Mouse (Mus musculus): Measurements from ENCODE around the gene Slc25a28. TPM values are rescaled to one million over a fixed set of nuclear protein-coding genes. Genes with fewer than 3 reads are reported as not detected.

Slc25a28 gene
- polyA plus RNA-seq, 1 experiment from 2014 or later: 9.2 TPM

GRCm38 (mm10) chr19:43708206-43708605, 33.5 kb upstream of the Slc25a28 start:
- Histone ChIP-seq H3K36me3 (replicated peaks; ENCODE audit: control insufficient read depth, insufficient read depth, low read depth, low read length) (peaks cover 6% of the 10 kb centered on the region), H3K27me3 (ENCODE audit: control insufficient read depth, insufficient read depth, low read length) (no peaks in the 10 kb centered on the region), H3K9ac (replicated peaks; ENCODE audit: low read length) (no peak overlapping the region), H3K4me2 (ENCODE audit: low read depth, low read length) (no peak overlapping the region), H3K27ac (replicated peaks; ENCODE audit: low read depth, low read length) (no peak overlapping the region), H3K4me3 (ENCODE audit: low read depth, low read length) (no peak overlapping the region), H3K4me1 (ENCODE audit: control insufficient read depth, insufficient read depth, low read length) (no peaks in the 10 kb centered on the region), H3K9me3 (replicated peaks; ENCODE audit: control insufficient read depth, low read length) (no peaks in the 10 kb centered on the region)
- no peak for DNase-seq (ENCODE audit: low spot score)
- 97% methylated on average over 7 of the region's 7 CpGs for WGBS
- no peak for ATAC-seq (replicated peaks; ENCODE audit: insufficient number of reproducible peaks, low FRiP score, low TSS enrichment, low read depth)

DNA sequence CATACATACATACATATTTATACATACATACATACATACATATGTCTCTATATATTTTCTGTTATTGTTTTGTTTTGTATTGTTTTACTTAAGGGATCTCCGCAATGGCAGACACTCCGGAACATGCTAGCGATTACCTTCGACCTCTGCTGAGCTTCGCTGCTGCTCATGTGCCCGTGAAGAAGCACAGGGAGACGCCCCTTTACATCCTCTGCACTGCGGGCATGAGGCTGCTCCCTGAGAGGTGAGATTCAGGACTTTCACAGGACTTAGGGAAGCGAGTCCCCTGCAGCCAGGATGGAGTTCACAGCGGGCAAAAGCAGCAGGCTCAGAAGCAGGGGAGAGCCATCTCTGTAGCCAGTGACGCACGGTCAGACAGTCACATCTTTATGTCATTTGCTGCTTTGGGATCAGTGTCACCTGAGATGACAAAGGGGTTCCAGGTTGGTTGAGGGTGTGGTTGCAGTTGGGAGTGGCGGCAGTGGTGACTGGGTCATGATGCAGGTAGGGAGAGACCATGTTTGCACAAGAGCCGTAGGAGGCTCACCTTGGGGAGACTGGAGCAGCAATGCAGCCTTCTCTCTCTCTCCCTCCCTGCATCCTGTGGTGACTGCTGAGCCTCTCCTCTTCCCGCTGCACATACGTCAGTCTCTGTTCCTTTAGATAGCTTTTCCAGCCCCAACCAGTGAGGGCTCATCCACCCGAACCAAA, 30.3 kb upstream of the Slc25a28 start:
- no peak overlapping the region for H3K4me3 ChIP-seq (ENCODE audit: low read depth, low read length)
- peaks cover 6% of the 10 kb centered on the region for H3K36me3 ChIP-seq (replicated peaks; ENCODE audit: control insufficient read depth, insufficient read depth, low read depth, low read length)
- no peak overlapping the region for H3K9ac ChIP-seq (replicated peaks; ENCODE audit: low read length)
- H3K9me3 ChIP-seq (replicated peaks; ENCODE audit: control insufficient read depth, low read length): no peaks in the 10 kb centered on the region
- no peak overlapping the region for H3K4me2 ChIP-seq (ENCODE audit: low read depth, low read length)
- no peak overlapping the region for H3K27ac ChIP-seq (replicated peaks; ENCODE audit: low read depth, low read length)
- no peak for ATAC-seq (replicated peaks; ENCODE audit: insufficient number of reproducible peaks, low FRiP score, low TSS enrichment, low read depth)
- 91% methylated on average over 17 of the region's 17 CpGs for WGBS
- no peak for DNase-seq (ENCODE audit: low spot score)
- no peaks in the 10 kb centered on the region for H3K27me3 ChIP-seq (ENCODE audit: control insufficient read depth, insufficient read depth, low read length)
- no peaks in the 10 kb centered on the region for H3K4me1 ChIP-seq (ENCODE audit: control insufficient read depth, insufficient read depth, low read length)

DNA sequence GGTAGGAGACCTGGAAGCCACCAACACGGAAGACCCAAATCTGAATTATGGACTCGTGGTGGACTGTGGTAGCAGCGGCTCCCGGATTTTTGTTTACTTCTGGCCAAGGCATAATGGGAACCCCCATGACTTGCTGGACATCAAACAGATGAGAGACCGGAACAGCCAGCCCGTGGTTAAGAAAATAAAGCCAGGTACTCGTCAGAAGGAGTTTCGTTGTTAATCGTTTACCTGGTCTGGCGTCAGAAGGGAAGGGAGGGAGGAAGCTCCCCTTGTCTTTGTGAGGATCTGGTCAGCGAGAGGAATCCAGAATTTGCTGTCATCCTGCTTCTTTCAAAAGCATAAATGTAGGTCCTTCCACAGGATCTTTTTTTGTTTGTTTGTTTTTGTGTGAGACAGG, 29.5 kb upstream of the Slc25a28 start:
- Histone ChIP-seq H3K36me3 (replicated peaks; ENCODE audit: control insufficient read depth, insufficient read depth, low read depth, low read length) (peaks cover 6% of the 10 kb centered on the region), H3K4me1 (ENCODE audit: control insufficient read depth, insufficient read depth, low read length) (no peaks in the 10 kb centered on the region), H3K9me3 (replicated peaks; ENCODE audit: control insufficient read depth, low read length) (no peaks in the 10 kb centered on the region), H3K27ac (replicated peaks; ENCODE audit: low read depth, low read length) (no peak overlapping the region), H3K4me2 (ENCODE audit: low read depth, low read length) (no peak overlapping the region), H3K4me3 (ENCODE audit: low read depth, low read length) (no peak overlapping the region), H3K27me3 (ENCODE audit: control insufficient read depth, insufficient read depth, low read length) (no peaks in the 10 kb centered on the region), H3K9ac (replicated peaks; ENCODE audit: low read length) (no peak overlapping the region)
- ATAC-seq (replicated peaks; ENCODE audit: insufficient number of reproducible peaks, low FRiP score, low TSS enrichment, low read depth): no peak
- WGBS: 91% methylated on average over 11 of the region's 11 CpGs
- DNase-seq (ENCODE audit: low spot score): no peak

- Histone ChIP-seq H3K4me3 (ENCODE audit: low read depth, low read length) (no peak overlapping the region), H3K27me3 (ENCODE audit: control insufficient read depth, insufficient read depth, low read length) (no peaks in the 10 kb centered on the region), H3K4me1 (ENCODE audit: control insufficient read depth, insufficient read depth, low read length) (no peaks in the 10 kb centered on the region), H3K36me3 (replicated peaks; ENCODE audit: control insufficient read depth, insufficient read depth, low read depth, low read length) (peaks cover under 1% of the 10 kb centered on the region), H3K9ac (replicated peaks; ENCODE audit: low read length) (no peak overlapping the region), H3K4me2 (ENCODE audit: low read depth, low read length) (no peak overlapping the region), H3K27ac (replicated peaks; ENCODE audit: low read depth, low read length) (no peak overlapping the region), H3K9me3 (replicated peaks; ENCODE audit: control insufficient read depth, low read length) (no peaks in the 10 kb centered on the region)
- DNase-seq (ENCODE audit: low spot score): no peak
- no peak for ATAC-seq (replicated peaks; ENCODE audit: insufficient number of reproducible peaks, low FRiP score, low TSS enrichment, low read depth)
- 86% methylated on average over 6 of the region's 6 CpGs for WGBS
These were observed 25.1 kb upstream of the Slc25a28 start for GRCm38 (mm10) chr19:43699763-43700155.

- H3K9me3 ChIP-seq (replicated peaks; ENCODE audit: control insufficient read depth, low read length): no peaks in the 10 kb centered on the region
- WGBS: 77% methylated on average over 11 of the region's 11 CpGs
- H3K4me3 ChIP-seq (ENCODE audit: low read depth, low read length): no peak overlapping the region
- H3K27me3 ChIP-seq (ENCODE audit: control insufficient read depth, insufficient read depth, low read length): no peaks in the 10 kb centered on the region
- DNase-seq (ENCODE audit: low spot score) (no peak), ATAC-seq (replicated peaks; ENCODE audit: insufficient number of reproducible peaks, low FRiP score, low TSS enrichment, low read depth) (no peak)
- no peaks in the 10 kb centered on the region for H3K4me1 ChIP-seq (ENCODE audit: control insufficient read depth, insufficient read depth, low read length)
- no peaks in the 10 kb centered on the region; the same call in 1 of the 2 replicates for H3K36me3 ChIP-seq (replicated peaks; ENCODE audit: control insufficient read depth, insufficient read depth, low read depth, low read length)
- no peak overlapping the region for H3K4me2 ChIP-seq (ENCODE audit: low read depth, low read length)
- no peak overlapping the region for H3K9ac ChIP-seq (replicated peaks; ENCODE audit: low read length)
- no peak overlapping the region for H3K27ac ChIP-seq (replicated peaks; ENCODE audit: low read depth, low read length)
These were observed 24.5 kb upstream of the Slc25a28 start for GRCm38 (mm10) chr19:43699021-43699762.

GRCm38 (mm10) chr19:43697666-43698370, 23.1 kb upstream of the Slc25a28 start:
- Histone ChIP-seq H3K4me3 (ENCODE audit: low read depth, low read length) (no peak overlapping the region), H3K36me3 (replicated peaks; ENCODE audit: control insufficient read depth, insufficient read depth, low read depth, low read length) (no peaks in the 10 kb centered on the region), H3K4me2 (ENCODE audit: low read depth, low read length) (no peak overlapping the region), H3K27ac (replicated peaks; ENCODE audit: low read depth, low read length) (no peak overlapping the region), H3K4me1 (ENCODE audit: control insufficient read depth, insufficient read depth, low read length) (no peaks in the 10 kb centered on the region), H3K27me3 (ENCODE audit: control insufficient read depth, insufficient read depth, low read length) (no peaks in the 10 kb centered on the region), H3K9me3 (replicated peaks; ENCODE audit: control insufficient read depth, low read length) (no peaks in the 10 kb centered on the region), H3K9ac (replicated peaks; ENCODE audit: low read length) (no peak overlapping the region)
- ATAC-seq (replicated peaks; ENCODE audit: insufficient number of reproducible peaks, low FRiP score, low TSS enrichment, low read depth): no peak
- DNase-seq (ENCODE audit: low spot score): no peak
- WGBS: 90% methylated on average over 5 of the region's 5 CpGs

GRCm38 (mm10) chr19:43695514-43695964, 20.9 kb upstream of the Slc25a28 start:
- no peak for ATAC-seq (replicated peaks; ENCODE audit: insufficient number of reproducible peaks, low FRiP score, low TSS enrichment, low read depth)

DNA sequence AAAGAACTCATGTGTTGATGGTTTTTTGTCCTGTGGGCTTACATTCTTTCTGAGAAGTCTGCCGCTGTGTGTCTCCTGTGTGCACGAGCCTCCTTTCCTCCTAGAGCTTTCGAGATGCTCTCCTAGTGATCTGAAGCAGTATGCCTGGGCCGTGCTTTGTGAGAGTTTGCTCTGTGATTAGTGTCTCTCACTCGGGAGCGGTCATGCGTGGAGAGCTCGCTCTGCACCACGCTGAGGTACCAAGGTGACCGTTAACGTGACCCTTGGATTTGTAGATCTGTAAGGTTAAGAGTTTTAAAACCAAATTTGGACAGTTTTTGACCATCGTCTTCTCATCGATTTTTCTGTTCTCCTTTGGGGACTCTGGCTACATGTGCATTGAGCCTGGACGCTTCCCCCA, 18.1 kb upstream of the Slc25a28 start:
- no peaks in the 10 kb centered on the region for H3K9me3 ChIP-seq (replicated peaks; ENCODE audit: control insufficient read depth, low read length)
- ATAC-seq (replicated peaks; ENCODE audit: insufficient number of reproducible peaks, low FRiP score, low TSS enrichment, low read depth): no peak

More at GRCm38 (mm10) chr19:43695514-43695964, 20.9 kb upstream of the Slc25a28 start:
- H3K27ac ChIP-seq (replicated peaks; ENCODE audit: low read depth, low read length): no peak overlapping the region
- H3K4me1 ChIP-seq (ENCODE audit: control insufficient read depth, insufficient read depth, low read length): no peaks in the 10 kb centered on the region
- H3K36me3 ChIP-seq (replicated peaks; ENCODE audit: control insufficient read depth, insufficient read depth, low read depth, low read length): no peaks in the 10 kb centered on the region
- H3K27me3 ChIP-seq (ENCODE audit: control insufficient read depth, insufficient read depth, low read length): no peaks in the 10 kb centered on the region
- no peak overlapping the region for H3K9ac ChIP-seq (replicated peaks; ENCODE audit: low read length)
- no peak for DNase-seq (ENCODE audit: low spot score)
- H3K4me2 ChIP-seq (ENCODE audit: low read depth, low read length): no peak overlapping the region
- H3K4me3 ChIP-seq (ENCODE audit: low read depth, low read length): no peak overlapping the region
- 55% methylated on average over 10 of the region's 10 CpGs for WGBS
- no peaks in the 10 kb centered on the region for H3K9me3 ChIP-seq (replicated peaks; ENCODE audit: control insufficient read depth, low read length)

More for the DNA sequence above, 18.1 kb upstream of the Slc25a28 start:
- no peaks in the 10 kb centered on the region for H3K27me3 ChIP-seq (ENCODE audit: control insufficient read depth, insufficient read depth, low read length)
- H3K27ac ChIP-seq (replicated peaks; ENCODE audit: low read depth, low read length): no peak overlapping the region
- H3K4me2 ChIP-seq (ENCODE audit: low read depth, low read length): no peak overlapping the region
- no peak overlapping the region for H3K4me3 ChIP-seq (ENCODE audit: low read depth, low read length)
- H3K4me1 ChIP-seq (ENCODE audit: control insufficient read depth, insufficient read depth, low read length): no peaks in the 10 kb centered on the region
- WGBS: 70% methylated on average over 14 of the region's 14 CpGs
- no peak overlapping the region for H3K9ac ChIP-seq (replicated peaks; ENCODE audit: low read length)
- no peak for DNase-seq (ENCODE audit: low spot score)
- no peaks in the 10 kb centered on the region for H3K36me3 ChIP-seq (replicated peaks; ENCODE audit: control insufficient read depth, insufficient read depth, low read depth, low read length)

Data from embryonic facial prominence, embryonic 11.5 days (tissue).